Mouse (Mus musculus): ENCODE data around the gene Arf3. TPM values are rescaled to one million over a fixed set of nuclear protein-coding genes. Genes with fewer than 3 reads are reported as not detected.

The Arf3 gene
- polyA plus RNA-seq, 1 experiment from 2014 or later = 43.1 TPM

- Histone ChIP-seq H3K4me3 (peak overlapping the region; percentile 65; the same call in 1 of the 2 replicates), H3K27me3 (replicated peaks; ENCODE audit: low read depth, poor library complexity, severe bottlenecking) (peaks cover 20% of the 10 kb centered on the region), H3K9me3 (no peaks in the 10 kb centered on the region), H3K27ac (replicated peaks) (no peak overlapping the region), H3K36me3 (replicated peaks) (no peaks in the 10 kb centered on the region), H3K4me1 (peaks cover 64% of the 10 kb centered on the region)
- no peak for DNase-seq (ENCODE audit: low spot score)
- 78% methylated on average over 4 of the region's 4 CpGs for WGBS
Observed at GRCm38 (mm10) chr15:98726079-98726478, 36.9 kb downstream of the Arf3 start.

DNA sequence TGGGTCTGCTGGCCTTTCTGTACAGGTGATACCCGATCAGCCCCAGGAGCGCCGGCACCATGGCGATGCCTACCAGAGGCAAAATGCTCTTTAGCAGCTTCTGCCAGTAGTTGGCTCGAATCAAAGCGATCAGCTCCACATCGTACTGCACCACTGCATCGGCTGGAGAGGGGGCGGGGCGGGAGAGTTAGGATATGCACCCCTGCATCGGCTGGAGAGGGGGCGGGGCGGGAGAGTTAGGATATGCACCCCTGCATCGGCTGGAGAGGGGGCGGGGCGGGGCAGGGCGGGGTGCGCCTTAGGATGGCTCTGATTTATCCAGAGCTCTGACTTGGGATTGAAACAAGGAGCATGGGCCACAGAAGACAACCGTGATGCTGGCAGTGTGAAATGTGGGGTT lies 38.6 kb downstream of the Arf3 start:
- DNase-seq (ENCODE audit: low spot score) = no peak
- WGBS = 40% methylated on average over 19 of the region's 19 CpGs
- Histone ChIP-seq H3K27me3 (replicated peaks; ENCODE audit: low read depth, poor library complexity, severe bottlenecking) (peaks cover 20% of the 10 kb centered on the region), H3K27ac (replicated peaks) (no peak overlapping the region), H3K9me3 (no peaks in the 10 kb centered on the region), H3K36me3 (replicated peaks) (no peaks in the 10 kb centered on the region), H3K4me3 (peak overlapping the region; percentile 36; the same call in 1 of the 2 replicates), H3K4me1 (peaks cover 62% of the 10 kb centered on the region)

- Histone ChIP-seq H3K9me3 (no peaks in the 10 kb centered on the region), H3K36me3 (replicated peaks) (no peaks in the 10 kb centered on the region), H3K4me3 (no peak overlapping the region), H3K27ac (replicated peaks) (no peak overlapping the region; the same call in 1 of the 2 replicates), H3K27me3 (replicated peaks; ENCODE audit: low read depth, poor library complexity, severe bottlenecking) (peaks cover 20% of the 10 kb centered on the region), H3K4me1 (peaks cover 46% of the 10 kb centered on the region)
- no peak for DNase-seq (ENCODE audit: low spot score)
- 64% methylated on average over 14 of the region's 14 CpGs for WGBS
Observed at GRCm38 (mm10) chr15:98722854-98723253, 40.2 kb downstream of the Arf3 start.

DNA sequence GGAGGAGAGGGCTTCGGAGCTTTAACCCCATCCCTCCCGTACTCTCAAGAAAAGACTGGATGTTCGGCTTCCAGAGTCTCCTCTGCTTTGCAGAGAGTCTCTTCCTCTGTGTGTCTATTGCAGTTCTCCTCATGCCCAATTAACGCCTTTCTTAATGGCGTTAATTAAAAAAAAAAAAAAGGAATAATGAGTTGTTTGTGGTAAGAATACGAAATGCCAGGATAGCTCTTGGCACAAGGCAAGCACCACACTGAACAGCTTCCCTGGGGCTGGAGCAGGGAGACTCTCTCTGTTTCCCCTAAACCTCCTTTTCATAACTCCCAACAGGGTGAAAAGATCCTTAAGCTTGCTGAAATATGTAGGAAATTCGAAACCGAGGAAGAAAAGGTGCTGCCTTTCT lies 40.8 kb downstream of the Arf3 start:
- Histone ChIP-seq H3K27me3 (replicated peaks; ENCODE audit: low read depth, poor library complexity, severe bottlenecking) (peaks cover 20% of the 10 kb centered on the region), H3K27ac (replicated peaks) (no peak overlapping the region; the same call in 1 of the 2 replicates), H3K9me3 (no peaks in the 10 kb centered on the region), H3K4me1 (peaks cover 39% of the 10 kb centered on the region), H3K36me3 (replicated peaks) (no peaks in the 10 kb centered on the region), H3K4me3 (no peak overlapping the region)
- WGBS = 86% methylated on average over 8 of the region's 8 CpGs
- no peak for DNase-seq (ENCODE audit: low spot score)

GRCm38 (mm10) chr15:98717301-98717700 lies 45.7 kb downstream of the Arf3 start:
- H3K36me3 ChIP-seq (replicated peaks) = no peaks in the 10 kb centered on the region
- no peak overlapping the region for H3K4me3 ChIP-seq
- H3K27me3 ChIP-seq (replicated peaks; ENCODE audit: low read depth, poor library complexity, severe bottlenecking) = no peaks in the 10 kb centered on the region; the same call in 1 of the 2 replicates
- 66% methylated on average over 16 of the region's 16 CpGs for WGBS
- no peak for DNase-seq (ENCODE audit: low spot score)
- peaks cover 2% of the 10 kb centered on the region for H3K4me1 ChIP-seq
- no peak overlapping the region for H3K27ac ChIP-seq (replicated peaks)
- H3K9me3 ChIP-seq = no peaks in the 10 kb centered on the region

DNA sequence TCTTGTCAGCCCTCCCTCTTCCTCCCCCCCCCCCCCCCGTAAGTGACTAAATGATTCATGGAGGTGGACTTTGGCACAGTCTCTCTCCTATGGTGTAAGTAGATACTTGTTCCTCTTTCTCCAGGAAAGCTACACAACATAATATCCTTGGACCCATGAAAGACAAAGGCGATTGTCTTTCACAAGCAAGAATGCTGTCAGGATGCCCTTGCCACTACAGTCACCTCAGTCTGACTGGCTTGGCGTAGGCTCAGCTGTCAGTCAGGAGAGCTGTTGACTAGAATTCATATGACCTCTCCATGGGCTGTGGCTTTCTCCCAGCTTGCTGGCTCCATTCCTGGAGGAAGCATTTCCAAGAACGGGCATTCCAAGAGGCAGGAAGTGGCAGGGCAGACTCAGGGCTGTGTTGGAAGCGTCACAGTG lies 48.8 kb downstream of the Arf3 start:
- 79% methylated on average over 5 of the region's 5 CpGs for WGBS
- H3K36me3 ChIP-seq (replicated peaks) = no peaks in the 10 kb centered on the region
- no peak for DNase-seq (ENCODE audit: low spot score)

GRCm38 (mm10) chr15:98710442-98710841 lies 52.6 kb downstream of the Arf3 start:
- H3K27ac ChIP-seq (replicated peaks) = no peak overlapping the region
- no peaks in the 10 kb centered on the region for H3K9me3 ChIP-seq
- H3K36me3 ChIP-seq (replicated peaks) = no peaks in the 10 kb centered on the region
- H3K27me3 ChIP-seq (replicated peaks; ENCODE audit: low read depth, poor library complexity, severe bottlenecking) = peaks cover 19% of the 10 kb centered on the region
- H3K4me1 ChIP-seq = peaks cover 4% of the 10 kb centered on the region
- 16% methylated on average over 9 of the region's 9 CpGs for WGBS
- no peak overlapping the region for H3K4me3 ChIP-seq
- peak; percentile 84 for DNase-seq (ENCODE audit: low spot score)

More for the DNA sequence above, 48.8 kb downstream of the Arf3 start:
- H3K9me3 ChIP-seq = no peaks in the 10 kb centered on the region
- no peaks in the 10 kb centered on the region for H3K4me1 ChIP-seq
- no peak overlapping the region for H3K27ac ChIP-seq (replicated peaks)
- no peak overlapping the region for H3K4me3 ChIP-seq
- peaks cover 10% of the 10 kb centered on the region for H3K27me3 ChIP-seq (replicated peaks; ENCODE audit: low read depth, poor library complexity, severe bottlenecking)

DNA sequence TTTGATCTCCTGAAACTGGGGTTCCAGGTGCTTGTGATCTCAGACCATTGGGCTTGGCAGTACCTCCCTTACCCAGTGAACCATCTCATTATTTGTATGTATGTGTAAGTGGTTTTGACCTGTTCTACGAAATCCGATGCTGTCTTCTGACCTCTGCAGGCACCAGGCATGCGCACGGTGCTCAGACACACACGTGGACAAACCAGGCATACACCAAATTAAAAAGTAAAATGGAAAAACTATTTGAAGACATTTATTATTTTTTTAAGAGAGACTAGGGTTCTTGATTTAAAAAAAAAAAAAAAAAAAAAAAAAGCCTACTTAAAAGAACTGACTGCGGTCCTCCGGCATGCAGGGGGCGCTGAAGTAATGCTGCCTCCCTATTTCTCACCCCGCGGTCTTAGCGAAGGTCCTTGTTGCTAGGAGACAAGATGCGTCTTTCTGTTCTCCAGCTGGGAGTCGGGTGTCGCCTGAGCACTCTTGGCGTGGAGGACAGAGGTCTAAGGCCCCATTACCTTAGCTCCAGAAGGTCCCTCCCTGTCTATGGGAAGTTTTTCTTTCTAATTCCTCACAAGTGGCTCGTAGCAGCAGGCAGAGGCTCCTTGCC lies 55.1 kb downstream of the Arf3 start, which contains the start of gene Ccdc65:
Gene Ccdc65 (plus strand): TSS at position 442 of the 607 bp plus-strand sequence.
- no peaks in the 10 kb centered on the region for H3K9me3 ChIP-seq
- 19% methylated on average over 16 of the region's 16 CpGs for WGBS
- peak; percentile 85 for DNase-seq (ENCODE audit: low spot score)
- peak within 1 kb of the TSS; percentile 52 for H3K4me3 ChIP-seq
- no peaks in the 10 kb centered on the region for H3K36me3 ChIP-seq (replicated peaks)
- peaks cover 4% of the 10 kb centered on the region for H3K4me1 ChIP-seq
- H3K27me3 ChIP-seq (replicated peaks; ENCODE audit: low read depth, poor library complexity, severe bottlenecking) = peaks cover 44% of the 10 kb centered on the region
- no peak within 1 kb of the TSS for H3K27ac ChIP-seq (replicated peaks)

DNA sequence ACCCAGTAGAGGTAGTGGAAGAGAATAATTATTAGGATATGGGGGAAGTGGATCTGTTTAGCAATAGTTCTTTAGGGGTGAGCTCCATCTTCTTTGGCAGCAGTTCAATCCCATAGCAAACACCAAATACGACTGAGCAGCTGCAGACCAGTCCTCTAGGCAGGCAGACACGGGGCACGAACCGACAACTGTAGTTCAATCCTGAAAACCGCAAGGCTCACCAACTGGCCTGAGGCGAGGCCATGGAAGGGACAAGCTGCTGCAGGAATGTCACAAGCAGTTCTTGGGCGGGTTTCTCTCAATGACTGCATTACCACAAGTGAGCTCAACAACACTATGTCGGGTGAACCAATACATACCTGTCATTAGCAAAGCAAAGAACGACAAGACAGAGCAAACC lies 58.7 kb downstream of the Arf3 start:
- Histone ChIP-seq H3K4me1 (peaks cover 9% of the 10 kb centered on the region), H3K36me3 (replicated peaks) (no peaks in the 10 kb centered on the region), H3K4me3 (no peak overlapping the region), H3K27me3 (replicated peaks; ENCODE audit: low read depth, poor library complexity, severe bottlenecking) (peaks cover 70% of the 10 kb centered on the region), H3K9me3 (no peaks in the 10 kb centered on the region), H3K27ac (replicated peaks) (no peak overlapping the region)
- 64% methylated on average over 9 of the region's 9 CpGs for WGBS
- no peak for DNase-seq (ENCODE audit: low spot score)

- WGBS = 7% methylated on average over 40 of the region's 40 CpGs
- Histone ChIP-seq H3K27ac (replicated peaks) (no peak overlapping the region; the same call in 1 of the 2 replicates), H3K9me3 (no peaks in the 10 kb centered on the region), H3K4me1 (peaks cover 10% of the 10 kb centered on the region), H3K4me3 (peak overlapping the region; percentile 52), H3K36me3 (replicated peaks) (no peaks in the 10 kb centered on the region), H3K27me3 (replicated peaks; ENCODE audit: low read depth, poor library complexity, severe bottlenecking) (peaks cover 57% of the 10 kb centered on the region)
- DNase-seq (ENCODE audit: low spot score) = peak; percentile 93
Observed at GRCm38 (mm10) chr15:98699190-98700105, 63.6 kb downstream of the Arf3 start.

DNA sequence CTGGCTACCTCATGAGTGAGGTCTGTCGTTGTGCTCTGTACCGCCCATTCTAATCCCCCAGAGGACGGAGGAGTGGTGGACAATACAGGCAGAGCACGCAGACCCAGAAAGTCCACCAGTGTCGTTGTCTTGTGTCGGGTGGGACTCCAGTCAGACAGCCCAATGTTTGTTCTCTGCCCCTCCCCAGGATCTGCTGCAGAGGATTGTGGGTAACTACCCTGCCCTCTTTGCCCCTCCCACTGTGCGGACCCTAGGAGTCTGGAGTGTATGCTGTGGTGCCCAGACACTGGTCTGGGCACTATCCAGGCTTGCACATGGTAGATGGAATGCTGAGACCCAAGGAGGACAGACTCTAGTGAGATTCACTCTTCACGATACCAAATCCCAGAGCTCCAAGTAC lies 66.8 kb downstream of the Arf3 start:
- H3K27me3 ChIP-seq (replicated peaks; ENCODE audit: low read depth, poor library complexity, severe bottlenecking) = peaks cover 25% of the 10 kb centered on the region
- H3K4me3 ChIP-seq = no peak overlapping the region
- H3K36me3 ChIP-seq (replicated peaks) = no peaks in the 10 kb centered on the region
- WGBS = 62% methylated on average over 8 of the region's 8 CpGs
- no peak overlapping the region for H3K27ac ChIP-seq (replicated peaks)
- H3K4me1 ChIP-seq = peaks cover 27% of the 10 kb centered on the region
- no peak for DNase-seq (ENCODE audit: low spot score)
- no peaks in the 10 kb centered on the region for H3K9me3 ChIP-seq

- Histone ChIP-seq H3K27me3 (replicated peaks; ENCODE audit: low read depth, poor library complexity, severe bottlenecking) (peaks cover 20% of the 10 kb centered on the region), H3K4me3 (no peak overlapping the region), H3K4me1 (peaks cover 31% of the 10 kb centered on the region), H3K36me3 (replicated peaks) (no peaks in the 10 kb centered on the region), H3K27ac (replicated peaks) (no peak overlapping the region), H3K9me3 (no peaks in the 10 kb centered on the region)
- no peak for DNase-seq (ENCODE audit: low spot score)
- 56% methylated on average over 9 of the region's 9 CpGs for WGBS
Observed at GRCm38 (mm10) chr15:98695726-98696125, 67.3 kb downstream of the Arf3 start.

All from embryonic facial prominence, embryonic 10.5 days (tissue).